ENCODE assay signal across 20 mouse cellular contexts in the genomic region with DNA sequence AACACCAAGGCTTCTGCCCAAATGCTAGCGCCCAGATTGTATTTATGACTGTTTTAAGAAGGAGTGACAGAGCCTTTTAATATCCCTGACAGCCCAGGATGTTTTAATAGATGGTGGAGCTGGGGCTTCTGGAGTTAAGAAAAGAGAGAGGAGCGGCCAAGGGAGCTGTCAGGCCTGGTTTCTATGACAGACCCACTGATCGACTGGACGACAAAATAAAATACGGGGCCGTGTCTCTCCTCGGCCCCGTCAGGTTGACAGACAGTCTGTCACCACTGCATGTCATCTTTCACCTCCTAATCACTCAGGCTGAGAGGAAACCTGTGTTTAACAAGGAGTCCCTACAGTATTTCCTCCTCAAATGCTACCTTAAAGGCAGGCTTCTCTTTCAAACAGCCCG. TPM values are rescaled to one million over a fixed set of nuclear protein-coding genes. Genes with fewer than 3 reads are reported as not detected.
DNase-seq lines count a peak whose midpoint lies in the region; ATAC-seq and TF ChIP-seq lines count a peak whose summit lies in the region.
"Had no signal": no experiment of that assay in that cellular context is flagged by ENCODE, and none has a peak within 500 bp of the region (broad histone marks: within the 10 kb centered on the region; RNA-seq: fewer than 3 reads in every experiment).

No protein-coding gene starts in this region.

- DNase-seq in midbrain, embryonic 10.5 days (ENCODE audit: low spot score): peak; percentile 27
- no peak for DNase-seq in left cerebral cortex, postnatal 10 days (ENCODE audit: extremely low spot score in 1 of 2, low spot score in 2 of 2)
- no peak for DNase-seq in layer of hippocampus, adult 2 months (ENCODE audit: low spot score in 2 of 2)
- DNase-seq: cerebellum, adult 8-10 months; gastrocnemius, postnatal 25 days; kidney, adult 18-20 months; kidney, postnatal 10 days; left cerebral cortex, postnatal 4 days; liver, postnatal 0 days; lung, postnatal 10 days; retina, postnatal 1 day; right cerebral cortex, postnatal 4 days had no signal

- peak overlapping the region; percentile 97 for H3K27ac ChIP-seq in midbrain, embryonic 10.5 days (replicated peaks)
- no peak overlapping the region for H3K27ac ChIP-seq in midbrain, embryonic 16.5 days (ENCODE audit: low read length)
- H3K27ac ChIP-seq in forebrain, embryonic 12.5 days: peak overlapping the region; percentile 98
- H3K27ac ChIP-seq in hindbrain, embryonic 12.5 days: peak overlapping the region; percentile 94
- H3K27ac ChIP-seq in midbrain, embryonic 15.5 days: 0 out of 2 replicates have a peak overlapping the region, but pooled peaks have one; percentile 26
- H3K27ac ChIP-seq in layer of hippocampus, adult 2 months: no peak overlapping the region
- H3K27ac ChIP-seq: embryonic facial prominence, embryonic 13.5 days had no signal

- TF ChIP-seq CTCF in layer of hippocampus, adult 2 months (conservative IDR thresholded peaks at IDR 0.05): no peak

- peaks cover 95% of the 10 kb centered on the region for H3K4me1 ChIP-seq in midbrain, embryonic 10.5 days
- H3K4me1 ChIP-seq in midbrain, embryonic 16.5 days (ENCODE audit: control insufficient read depth, insufficient read depth, low read length): peaks cover 28% of the 10 kb centered on the region
- peaks cover 92% of the 10 kb centered on the region for H3K4me1 ChIP-seq in forebrain, embryonic 12.5 days
- H3K4me1 ChIP-seq in hindbrain, embryonic 12.5 days: peaks cover 88% of the 10 kb centered on the region
- peaks cover 58% of the 10 kb centered on the region for H3K4me1 ChIP-seq in midbrain, embryonic 15.5 days

- no peaks in the 10 kb centered on the region for H3K27me3 ChIP-seq in midbrain, embryonic 10.5 days (ENCODE audit: low read depth, poor library complexity, severe bottlenecking)
- no peaks in the 10 kb centered on the region for H3K27me3 ChIP-seq in midbrain, embryonic 16.5 days (ENCODE audit: control insufficient read depth, insufficient read depth, low read depth, low read length)
- H3K27me3 ChIP-seq in forebrain, embryonic 12.5 days: no peaks in the 10 kb centered on the region
- no peaks in the 10 kb centered on the region for H3K27me3 ChIP-seq in hindbrain, embryonic 12.5 days
- no peaks in the 10 kb centered on the region for H3K27me3 ChIP-seq in midbrain, embryonic 15.5 days (replicated peaks)
- H3K27me3 ChIP-seq: embryonic facial prominence, embryonic 13.5 days had no signal

- H3K4me2 ChIP-seq in midbrain, embryonic 16.5 days (ENCODE audit: low read length): no peak overlapping the region
- H3K4me2 ChIP-seq in forebrain, embryonic 12.5 days: no peak overlapping the region
- no peak overlapping the region for H3K4me2 ChIP-seq in hindbrain, embryonic 12.5 days (replicated peaks)
- H3K4me2 ChIP-seq in midbrain, embryonic 15.5 days: no peak overlapping the region
- H3K4me2 ChIP-seq: embryonic facial prominence, embryonic 13.5 days had no signal

- 53% methylated on average over 9 of the region's 9 CpGs for WGBS in midbrain, embryonic 10.5 days
- WGBS in midbrain, embryonic 16.5 days: 38% methylated on average over 9 of the region's 9 CpGs
- WGBS in forebrain, embryonic 12.5 days: 44% methylated on average over 9 of the region's 9 CpGs
- WGBS in hindbrain, embryonic 12.5 days: 18% methylated on average over 9 of the region's 9 CpGs
- WGBS in midbrain, embryonic 15.5 days: 28% methylated on average over 9 of the region's 9 CpGs

- no peak for ATAC-seq in midbrain, embryonic 16.5 days
- no peak for ATAC-seq in forebrain, embryonic 12.5 days (ENCODE audit: low FRiP score)
- ATAC-seq in hindbrain, embryonic 12.5 days (ENCODE audit: low FRiP score): no peak
- ATAC-seq in midbrain, embryonic 15.5 days (replicated peaks): no peak
- ATAC-seq: liver, postnatal 0 days had no signal

- intact Hi-C loops in left cerebral cortex, postnatal 10 days (cut with DNase I): no loop called here

- H3K9me3 ChIP-seq in midbrain, embryonic 10.5 days (replicated peaks): no peaks in the 10 kb centered on the region
- no peaks in the 10 kb centered on the region for H3K9me3 ChIP-seq in midbrain, embryonic 16.5 days (replicated peaks; ENCODE audit: control insufficient read depth, low read length, poor library complexity, severe bottlenecking)
- H3K9me3 ChIP-seq in forebrain, embryonic 12.5 days: no peaks in the 10 kb centered on the region
- H3K9me3 ChIP-seq in hindbrain, embryonic 12.5 days (replicated peaks): no peaks in the 10 kb centered on the region
- H3K9me3 ChIP-seq in midbrain, embryonic 15.5 days: no peaks in the 10 kb centered on the region
- H3K9me3 ChIP-seq: embryonic facial prominence, embryonic 13.5 days had no signal

- no peak overlapping the region for H3K9ac ChIP-seq in midbrain, embryonic 16.5 days (ENCODE audit: low read depth, low read length)
- no peak overlapping the region for H3K9ac ChIP-seq in forebrain, embryonic 12.5 days
- 0 out of 2 replicates have a peak overlapping the region, but pooled peaks have one; percentile 39 for H3K9ac ChIP-seq in hindbrain, embryonic 12.5 days
- no peak overlapping the region for H3K9ac ChIP-seq in midbrain, embryonic 15.5 days
- H3K9ac ChIP-seq: embryonic facial prominence, embryonic 13.5 days; liver, postnatal 0 days had no signal

- H3K36me3 ChIP-seq in midbrain, embryonic 10.5 days: peaks cover 5% of the 10 kb centered on the region
- no peaks in the 10 kb centered on the region for H3K36me3 ChIP-seq in midbrain, embryonic 16.5 days (ENCODE audit: control insufficient read depth, insufficient read depth, low read length)
- peaks cover 3% of the 10 kb centered on the region; the same call in 1 of the 2 replicates for H3K36me3 ChIP-seq in forebrain, embryonic 12.5 days (replicated peaks)
- no peaks in the 10 kb centered on the region for H3K36me3 ChIP-seq in hindbrain, embryonic 12.5 days
- H3K36me3 ChIP-seq in midbrain, embryonic 15.5 days (replicated peaks): no peaks in the 10 kb centered on the region
- H3K36me3 ChIP-seq: embryonic facial prominence, embryonic 13.5 days had no signal

- no peak overlapping the region for H3K4me3 ChIP-seq in midbrain, embryonic 10.5 days
- H3K4me3 ChIP-seq in midbrain, embryonic 16.5 days (ENCODE audit: low read depth, low read length): no peak overlapping the region
- H3K4me3 ChIP-seq in forebrain, embryonic 12.5 days (replicated peaks): no peak overlapping the region
- no peak overlapping the region for H3K4me3 ChIP-seq in hindbrain, embryonic 12.5 days
- no peak overlapping the region for H3K4me3 ChIP-seq in midbrain, embryonic 15.5 days
- H3K4me3 ChIP-seq in layer of hippocampus, adult 2 months: no peak overlapping the region
- H3K4me3 ChIP-seq: embryonic facial prominence, embryonic 13.5 days had no signal

RNA-seq across cellular contexts. Expression of a gene that starts 15.0 kb away (rescaled TPM):
- polyA plus RNA-seq in midbrain, embryonic 10.5 days (2016; fragmentation: Nextera tagmentation; extraction: Ambion mirVana): 116 and 120 TPM in 2 replicates
- polyA plus RNA-seq in midbrain, embryonic 16.5 days (2015; fragmentation: Nextera tagmentation; extraction: Ambion mirVana): 80.6 and 85.7 TPM in 2 replicates
- polyA plus RNA-seq in forebrain, embryonic 12.5 days (2016; fragmentation: Nextera tagmentation; extraction: Ambion mirVana): 102 and 106 TPM in 2 replicates
- polyA plus RNA-seq in hindbrain, embryonic 12.5 days (2016; fragmentation: Nextera tagmentation; extraction: Ambion mirVana): 98.8 and 98.9 TPM in 2 replicates
- polyA plus RNA-seq in midbrain, embryonic 15.5 days (2015; fragmentation: Nextera tagmentation; extraction: Ambion mirVana): 88.2 and 91.7 TPM in 2 replicates
- total RNA-seq in left cerebral cortex, postnatal 10 days (2021): 10 to 100 TPM; 50.5 to 52.5 TPM
- 10 to 100 TPM; 34.5 to 41.6 TPM for total RNA-seq in layer of hippocampus, adult 2 months (2021)

RNA-seq across cellular contexts. Expression of a gene that starts 26.6 kb away (rescaled TPM):
- polyA plus RNA-seq in midbrain, embryonic 10.5 days (2016; fragmentation: Nextera tagmentation; extraction: Ambion mirVana): 0.04 and 0.05 TPM in 2 replicates
- 0.24 and 0.51 TPM in 2 replicates for polyA plus RNA-seq in midbrain, embryonic 16.5 days (2015; fragmentation: Nextera tagmentation; extraction: Ambion mirVana)
- 0.58 and 0.60 TPM in 2 replicates for polyA plus RNA-seq in forebrain, embryonic 12.5 days (2016; fragmentation: Nextera tagmentation; extraction: Ambion mirVana)
- polyA plus RNA-seq in hindbrain, embryonic 12.5 days (2016; fragmentation: Nextera tagmentation; extraction: Ambion mirVana): 0.53 and 1.5 TPM in 2 replicates
- 0.17 and 0.30 TPM in 2 replicates for polyA plus RNA-seq in midbrain, embryonic 15.5 days (2015; fragmentation: Nextera tagmentation; extraction: Ambion mirVana)
- not detected for total RNA-seq in left cerebral cortex, postnatal 10 days (2021)
- not detected for total RNA-seq in layer of hippocampus, adult 2 months (2021)
- total RNA-seq: common myeloid progenitor, adult 5-6 weeks; gastrocnemius, postnatal 25 days; left cerebral cortex, adult 18-20 months; left cerebral cortex, postnatal 4 days; megakaryocyte progenitor cell, adult 5-6 weeks had no signal

RNA-seq across cellular contexts. Expression of a gene that starts 42.5 kb away (rescaled TPM):
- 28.2 and 32.1 TPM in 2 replicates for polyA plus RNA-seq in midbrain, embryonic 10.5 days (2016; fragmentation: Nextera tagmentation; extraction: Ambion mirVana)
- polyA plus RNA-seq in midbrain, embryonic 16.5 days (2015; fragmentation: Nextera tagmentation; extraction: Ambion mirVana): 32.2 and 32.5 TPM in 2 replicates
- polyA plus RNA-seq in forebrain, embryonic 12.5 days (2016; fragmentation: Nextera tagmentation; extraction: Ambion mirVana): 17.2 and 17.4 TPM in 2 replicates
- polyA plus RNA-seq in hindbrain, embryonic 12.5 days (2016; fragmentation: Nextera tagmentation; extraction: Ambion mirVana): 21.5 and 22.5 TPM in 2 replicates
- polyA plus RNA-seq in midbrain, embryonic 15.5 days (2015; fragmentation: Nextera tagmentation; extraction: Ambion mirVana): 28.7 and 29.7 TPM in 2 replicates
- total RNA-seq in left cerebral cortex, postnatal 10 days (2021): 10 to 100 TPM; 30.9 to 32.6 TPM
- 10 to 100 TPM; 36.7 to 36.8 TPM for total RNA-seq in layer of hippocampus, adult 2 months (2021)

RNA-seq across cellular contexts. Expression of a gene that starts 51.7 kb away (rescaled TPM):
- 44.9 and 46.1 TPM in 2 replicates for polyA plus RNA-seq in midbrain, embryonic 10.5 days (2016; fragmentation: Nextera tagmentation; extraction: Ambion mirVana)
- polyA plus RNA-seq in midbrain, embryonic 16.5 days (2015; fragmentation: Nextera tagmentation; extraction: Ambion mirVana): 14.8 and 16.3 TPM in 2 replicates
- 22.9 and 27.8 TPM in 2 replicates for polyA plus RNA-seq in forebrain, embryonic 12.5 days (2016; fragmentation: Nextera tagmentation; extraction: Ambion mirVana)
- 56.5 and 60.7 TPM in 2 replicates for polyA plus RNA-seq in hindbrain, embryonic 12.5 days (2016; fragmentation: Nextera tagmentation; extraction: Ambion mirVana)
- polyA plus RNA-seq in midbrain, embryonic 15.5 days (2015; fragmentation: Nextera tagmentation; extraction: Ambion mirVana): 19.9 and 20.5 TPM in 2 replicates
- total RNA-seq in left cerebral cortex, postnatal 10 days (2021): 1 to 10 TPM; 2.5 to 3.1 TPM
- total RNA-seq in layer of hippocampus, adult 2 months (2021): 1 to 10 TPM; 5.9 to 7.0 TPM

Comparison
In these comparisons a context has a peak if more than half of its experiments do, and no peak if none do; other contexts are left out.
1. H3K27ac ChIP-seq: peak in midbrain, embryonic 10.5 days (single experiment), forebrain, embryonic 12.5 days (single experiment), hindbrain, embryonic 12.5 days (single experiment) and midbrain, embryonic 15.5 days (single experiment); none in midbrain, embryonic 16.5 days (single experiment) and layer of hippocampus, adult 2 months (single experiment).